Mouse (Mus musculus) brown adipose tissue, adult 24 weeks (tissue): ENCODE measurements around the gene Trim37. TPM values are rescaled to one million over a fixed set of nuclear protein-coding genes. Genes with fewer than 3 reads are reported as not detected.

Source experiments
- polyA plus RNA-seq: library from polyadenylated mRNA; stranded (reverse); fragments of >200 nt; gene quantifications from 2 replicates; pipeline ENCODE4 v1.2.4, GENCODE M21; 2012; ENCODE audit not compliant: missing spikeins, insufficient read depth, insufficient read length

Trim37 gene
- polyA plus RNA-seq, 1 experiment = 6.4 TPM

Other genes starting within 250 kb of the Trim37 start
- 9.6 and 11.2 TPM in 2 replicates for gene Ypel2, start 133.4 kb upstream of the Trim37 start, polyA plus RNA-seq
- 0.71 and 1.8 TPM in 2 replicates for gene Gdpd1, start 53.0 kb upstream of the Trim37 start, polyA plus RNA-seq
- gene Smg8, start 40.3 kb upstream of the Trim37 start, polyA plus RNA-seq = 5.2 and 5.4 TPM in 2 replicates
- 0.67 TPM in 1 of 2 replicates, not detected in the other for gene Prr11, start 18.4 kb upstream of the Trim37 start, polyA plus RNA-seq
- 5.8 and 6.4 TPM in 2 replicates for gene Ska2, start 17.8 kb upstream of the Trim37 start, polyA plus RNA-seq
- gene Ppm1e, start 231.9 kb downstream of the Trim37 start, polyA plus RNA-seq = 0.36 TPM in 1 of 2 replicates, not detected in the other